7 mouse cellular contexts compared by ENCODE assay signal in genomic region chr8:95807861-95808260, GRCm38 (mm10). TPM values are rescaled to one million over a fixed set of nuclear protein-coding genes. Genes with fewer than 3 reads are reported as not detected.
DNase-seq lines count a peak whose midpoint lies in the region; ATAC-seq lines count a peak whose summit lies in the region.

No protein-coding gene starts in this region.

- no peaks in the 10 kb centered on the region for H3K36me3 ChIP-seq in embryonic facial prominence, embryonic 12.5 days
- no peaks in the 10 kb centered on the region for H3K36me3 ChIP-seq in limb, embryonic 11.5 days (ENCODE audit: control insufficient read depth, insufficient read depth, low read length)
- H3K36me3 ChIP-seq in midbrain, embryonic 14.5 days (ENCODE audit: control insufficient read depth, insufficient read depth, low read length), result no peaks in the 10 kb centered on the region

- H3K9me3 ChIP-seq in embryonic facial prominence, embryonic 12.5 days, result no peaks in the 10 kb centered on the region
- no peaks in the 10 kb centered on the region for H3K9me3 ChIP-seq in limb, embryonic 11.5 days (ENCODE audit: control insufficient read depth, low read length)
- no peaks in the 10 kb centered on the region for H3K9me3 ChIP-seq in midbrain, embryonic 14.5 days (ENCODE audit: control insufficient read depth, low read length)

- peak overlapping the region; percentile 92 for H3K27ac ChIP-seq in embryonic facial prominence, embryonic 12.5 days
- H3K27ac ChIP-seq in limb, embryonic 11.5 days (replicated peaks; ENCODE audit: low read depth, low read length), result peak overlapping the region; percentile 87
- peak overlapping the region; percentile 94 for H3K27ac ChIP-seq in midbrain, embryonic 14.5 days (replicated peaks; ENCODE audit: low read depth, low read length)

- ATAC-seq in embryonic facial prominence, embryonic 12.5 days (ENCODE audit: insufficient number of reproducible peaks, insufficient read depth, low FRiP score, low TSS enrichment), result peak; percentile 92
- ATAC-seq in limb, embryonic 11.5 days (ENCODE audit: insufficient number of reproducible peaks, low FRiP score, low TSS enrichment, low read depth), result peak; percentile 90
- peak; percentile 93 for ATAC-seq in midbrain, embryonic 14.5 days (ENCODE audit: low FRiP score, low TSS enrichment)

- WGBS in embryonic facial prominence, embryonic 12.5 days, result under 1% methylated on average over 20 of the region's 20 CpGs
- WGBS in limb, embryonic 11.5 days, result under 1% methylated on average over 20 of the region's 20 CpGs
- 0% methylated on average over 20 of the region's 20 CpGs for WGBS in midbrain, embryonic 14.5 days

- H3K4me3 ChIP-seq in embryonic facial prominence, embryonic 12.5 days, result peak overlapping the region; percentile 98
- H3K4me3 ChIP-seq in limb, embryonic 11.5 days (ENCODE audit: low read depth, low read length), result peak overlapping the region; percentile 91
- peak overlapping the region; percentile 97 for H3K4me3 ChIP-seq in midbrain, embryonic 14.5 days (replicated peaks; ENCODE audit: low read depth, low read length)

- DNase-seq in adrenal gland, postnatal 25 days, result peak; percentile 86
- DNase-seq in heart, adult 11 months, result peak; percentile 99
- peak; percentile 93 for DNase-seq in kidney, adult 18-20 months
- DNase-seq in limb, embryonic 11.5 days (ENCODE audit: low spot score), result peak; percentile 92
- peak; percentile 97 for DNase-seq in midbrain, embryonic 14.5 days
- peak; percentile 81 to 83 for DNase-seq in spleen, adult 18-20 months

- H3K4me2 ChIP-seq in embryonic facial prominence, embryonic 12.5 days (replicated peaks), result peak overlapping the region; percentile 48
- H3K4me2 ChIP-seq in limb, embryonic 11.5 days (ENCODE audit: low read depth, severe bottlenecking), result peak overlapping the region; percentile 58
- peak overlapping the region; percentile 66 for H3K4me2 ChIP-seq in midbrain, embryonic 14.5 days (ENCODE audit: low read length)

- peaks cover 14% of the 10 kb centered on the region for H3K4me1 ChIP-seq in embryonic facial prominence, embryonic 12.5 days
- H3K4me1 ChIP-seq in limb, embryonic 11.5 days (ENCODE audit: control insufficient read depth, insufficient read depth, low read length), result peaks cover 5% of the 10 kb centered on the region; the same call in 1 of the 2 replicates
- H3K4me1 ChIP-seq in midbrain, embryonic 14.5 days (ENCODE audit: control insufficient read depth, insufficient read depth, low read length), result peaks cover 14% of the 10 kb centered on the region

- H3K27me3 ChIP-seq in embryonic facial prominence, embryonic 12.5 days, result no peaks in the 10 kb centered on the region
- no peaks in the 10 kb centered on the region for H3K27me3 ChIP-seq in limb, embryonic 11.5 days (ENCODE audit: control insufficient read depth, insufficient read depth, low read length)
- no peaks in the 10 kb centered on the region for H3K27me3 ChIP-seq in midbrain, embryonic 14.5 days (ENCODE audit: control insufficient read depth, insufficient read depth, low read length)

- peak overlapping the region; percentile 98 for H3K9ac ChIP-seq in embryonic facial prominence, embryonic 12.5 days
- peak overlapping the region; percentile 66 for H3K9ac ChIP-seq in limb, embryonic 11.5 days (ENCODE audit: low read length)
- H3K9ac ChIP-seq in midbrain, embryonic 14.5 days (replicated peaks; ENCODE audit: low read length), result peak overlapping the region; percentile 49; the same call in 1 of the 2 replicates

RNA-seq across cellular contexts. Expression of gene Cnot1, which starts 0.6 kb away (rescaled TPM):
- 199 and 203 TPM in 2 replicates for total RNA-seq in adrenal gland, postnatal 25 days (2021)
- 83.9 and 91.4 TPM in 2 replicates for polyA plus RNA-seq in embryonic facial prominence, embryonic 12.5 days (2016; fragmentation: Nextera tagmentation; extraction: Ambion mirVana)
- polyA plus RNA-seq in limb, embryonic 11.5 days (2014; fragmentation: Nextera tagmentation; extraction: Ambion mirVana), result 137 and 154 TPM in 2 replicates
- polyA plus RNA-seq in midbrain, embryonic 14.5 days (2014; fragmentation: Nextera tagmentation; extraction: Ambion mirVana), result 50.8 and 76.9 TPM in 2 replicates

RNA-seq across cellular contexts. Expression of gene Sap18b, which starts 17.3 kb away (rescaled TPM):
- total RNA-seq in adrenal gland, postnatal 25 days (2021), result 190 and 199 TPM in 2 replicates
- polyA plus RNA-seq in embryonic facial prominence, embryonic 12.5 days (2016; fragmentation: Nextera tagmentation; extraction: Ambion mirVana), result 368 and 387 TPM in 2 replicates
- 421 and 443 TPM in 2 replicates for polyA plus RNA-seq in limb, embryonic 11.5 days (2014; fragmentation: Nextera tagmentation; extraction: Ambion mirVana)
- 225 and 233 TPM in 2 replicates for polyA plus RNA-seq in midbrain, embryonic 14.5 days (2014; fragmentation: Nextera tagmentation; extraction: Ambion mirVana)

RNA-seq across cellular contexts. Expression of gene Slc38a7, which starts 45.5 kb away (rescaled TPM):
- 25.6 and 29.4 TPM in 2 replicates for total RNA-seq in adrenal gland, postnatal 25 days (2021)
- 15.9 and 16.7 TPM in 2 replicates for polyA plus RNA-seq in embryonic facial prominence, embryonic 12.5 days (2016; fragmentation: Nextera tagmentation; extraction: Ambion mirVana)
- 13.8 and 14.8 TPM in 2 replicates for polyA plus RNA-seq in limb, embryonic 11.5 days (2014; fragmentation: Nextera tagmentation; extraction: Ambion mirVana)
- 27.0 and 27.5 TPM in 2 replicates for polyA plus RNA-seq in midbrain, embryonic 14.5 days (2014; fragmentation: Nextera tagmentation; extraction: Ambion mirVana)

Comparison
In these comparisons a context has a peak if more than half of its experiments do, and no peak if none do; other contexts are left out.
1. Peak in every context shown above with its lines: DNase-seq, ATAC-seq, H3K4me3 ChIP-seq and H3K27ac ChIP-seq.